Mouse (Mus musculus): ENCODE measurements around the gene Sept9.

GRCm38 (mm10) chr11:117326140-117326725 is 126.8 kb downstream of the Sept9 start:
- TF ChIP-seq CTCF (IDR thresholded peaks at IDR 0.05; ENCODE audit: borderline replicate concordance, insufficient read depth, low read depth, low read length) = no peak
- TF ChIP-seq POLR2A (IDR thresholded peaks at IDR 0.05; ENCODE audit: borderline replicate concordance, insufficient read depth, low read length) = no peak

Data from cerebellum, adult 2 months (tissue).